Mouse (Mus musculus) heart, embryonic 15.5 days (tissue): ENCODE measurements around the gene Ldha. TPM values are rescaled to one million over a fixed set of nuclear protein-coding genes. Genes with fewer than 3 reads are reported as not detected.

ENCODE experiments used
- ATAC-seq: fragments of 200-750 bp; cut with Nextera tagmentation; replicated peaks from 2 replicates; pipeline ENCODE4 v1.8.0; 2017; ENCODE audit warnings: low read depth, moderate TSS enrichment; ENCODE audit not compliant: insufficient number of reproducible peaks, insufficient read depth, low FRiP score
- H3K27ac ChIP-seq: fragments of 300-500 bp; sonication (generic); 2 replicates; pipeline ENCODE4 v1.5.1; 2015; ENCODE audit warnings: mild to moderate bottlenecking, inconsistent platforms
- H3K27me3 ChIP-seq: fragments of 300-500 bp; sonication (generic); 2 replicates; pipeline ENCODE4 v1.6.1; 2015; ENCODE audit warnings: inconsistent platforms
- H3K36me3 ChIP-seq: fragments of 300-500 bp; sonication (generic); 2 replicates; pipeline ENCODE4 v1.6.1; 2015; ENCODE audit warnings: mild to moderate bottlenecking, inconsistent platforms
- H3K4me1 ChIP-seq: fragments of 300-500 bp; sonication (generic); replicated peaks from 2 replicates; pipeline ENCODE4 v1.6.1; 2015; ENCODE audit warnings: inconsistent platforms
- H3K4me2 ChIP-seq: fragments of 300-500 bp; sonication (generic); 2 replicates; pipeline ENCODE4 v1.6.1; 2015; ENCODE audit warnings: inconsistent platforms, mild to moderate bottlenecking, moderate library complexity
- H3K4me3 ChIP-seq: fragments of 300-500 bp; sonication (generic); 2 replicates; pipeline ENCODE4 v1.5.1; 2015; ENCODE audit warnings: mild to moderate bottlenecking, inconsistent platforms
- H3K9ac ChIP-seq: fragments of 300-500 bp; sonication (generic); 2 replicates; pipeline ENCODE4 v1.6.1; 2015; ENCODE audit warnings: mild to moderate bottlenecking, inconsistent platforms
- H3K9me3 ChIP-seq: fragments of 300-500 bp; sonication (generic); replicated peaks from 2 replicates; pipeline ENCODE4 v1.6.1; 2016; ENCODE audit warnings: inconsistent platforms
- WGBS: fragments of 180-500 bp; shearing (Covaris S2); methylation state at CpG from one replicate; pipeline ENCODE4 v1.1.7; 2015; ENCODE audit warnings: mixed read lengths; 5-methylcytosine and 5-hydroxymethylcytosine counted together
- polyA plus RNA-seq: library from polyadenylated mRNA; unstranded; fragments of >200 nt; fragmentation: Nextera tagmentation; extraction: Ambion mirVana; gene quantifications from 2 replicates; pipeline ENCODE4 v1.2.1, GENCODE M21; 2015

Gene Ldha
- polyA plus RNA-seq, 1 experiment from 2014 or later, result 2,657 TPM

- Histone ChIP-seq H3K36me3 (peaks cover 70% of the 10 kb centered on the region), H3K9ac (no peak overlapping the region), H3K4me2 (no peak overlapping the region), H3K9me3 (no peaks in the 10 kb centered on the region), H3K4me3 (no peak overlapping the region), H3K4me1 (no peaks in the 10 kb centered on the region), H3K27me3 (no peaks in the 10 kb centered on the region), H3K27ac (no peak overlapping the region)
- ATAC-seq, result no peak
- 80% methylated on average over 3 of the region's 3 CpGs for WGBS
Observed at GRCm38 (mm10) chr7:46895511-46895910, 54.2 kb downstream of the Ldha start.

GRCm38 (mm10) chr7:46899343-46899742, 58.1 kb downstream of the Ldha start:
- H3K9ac ChIP-seq, result no peak overlapping the region
- H3K4me3 ChIP-seq, result no peak overlapping the region
- 67% methylated on average over 3 of the region's 3 CpGs for WGBS
- no peaks in the 10 kb centered on the region for H3K9me3 ChIP-seq
- H3K4me1 ChIP-seq, result no peaks in the 10 kb centered on the region
- H3K27ac ChIP-seq, result no peak overlapping the region
- peaks cover 72% of the 10 kb centered on the region for H3K36me3 ChIP-seq
- H3K4me2 ChIP-seq, result no peak overlapping the region
- no peaks in the 10 kb centered on the region for H3K27me3 ChIP-seq
- no peak for ATAC-seq

Other genes starting within 250 kb of the Ldha start
- gene Sergef, start 201.7 kb upstream of the Ldha start, polyA plus RNA-seq, result 9.3 and 10.3 TPM in 2 replicates
- 0.23 and 0.76 TPM in 2 replicates for gene Tph1, start 168.9 kb upstream of the Ldha start, polyA plus RNA-seq
- gene Saal1, start 130.8 kb upstream of the Ldha start, polyA plus RNA-seq, result 12.6 and 14.3 TPM in 2 replicates
- 0.50 and 0.65 TPM in 2 replicates for gene Saa3, start 125.8 kb upstream of the Ldha start, polyA plus RNA-seq
- 0.06 TPM in 1 of 2 replicates, not detected in the other for gene Saa4, start 108.9 kb upstream of the Ldha start, polyA plus RNA-seq
- not detected in 2 replicates for gene Saa1, start 98.5 kb upstream of the Ldha start, polyA plus RNA-seq
- not detected in 2 replicates for gene Saa2, start 89.7 kb upstream of the Ldha start, polyA plus RNA-seq
- gene Hps5, start 45.4 kb upstream of the Ldha start, polyA plus RNA-seq, result 9.5 and 13.6 TPM in 2 replicates
- 28.3 and 28.8 TPM in 2 replicates for gene Gtf2h1, start 45.4 kb upstream of the Ldha start, polyA plus RNA-seq
- not detected in 2 replicates for gene Ldhc, start 19.7 kb downstream of the Ldha start, polyA plus RNA-seq
- gene Tsg101, start 78.5 kb downstream of the Ldha start, polyA plus RNA-seq, result 151 and 155 TPM in 2 replicates
- 7.8 and 8.9 TPM in 2 replicates for gene Uevld, start 117.1 kb downstream of the Ldha start, polyA plus RNA-seq
- not detected in 2 replicates for gene Gm9999, start 142.1 kb downstream of the Ldha start, polyA plus RNA-seq
- 13.6 and 15.3 TPM in 2 replicates for gene Spty2d1, start 166.9 kb downstream of the Ldha start, polyA plus RNA-seq
- gene Tmem86a, start 209.1 kb downstream of the Ldha start, polyA plus RNA-seq, result 19.7 and 23.9 TPM in 2 replicates